Mouse (Mus musculus): Measurements from ENCODE around the gene Fcer1g.

The Fcer1g gene

DNA sequence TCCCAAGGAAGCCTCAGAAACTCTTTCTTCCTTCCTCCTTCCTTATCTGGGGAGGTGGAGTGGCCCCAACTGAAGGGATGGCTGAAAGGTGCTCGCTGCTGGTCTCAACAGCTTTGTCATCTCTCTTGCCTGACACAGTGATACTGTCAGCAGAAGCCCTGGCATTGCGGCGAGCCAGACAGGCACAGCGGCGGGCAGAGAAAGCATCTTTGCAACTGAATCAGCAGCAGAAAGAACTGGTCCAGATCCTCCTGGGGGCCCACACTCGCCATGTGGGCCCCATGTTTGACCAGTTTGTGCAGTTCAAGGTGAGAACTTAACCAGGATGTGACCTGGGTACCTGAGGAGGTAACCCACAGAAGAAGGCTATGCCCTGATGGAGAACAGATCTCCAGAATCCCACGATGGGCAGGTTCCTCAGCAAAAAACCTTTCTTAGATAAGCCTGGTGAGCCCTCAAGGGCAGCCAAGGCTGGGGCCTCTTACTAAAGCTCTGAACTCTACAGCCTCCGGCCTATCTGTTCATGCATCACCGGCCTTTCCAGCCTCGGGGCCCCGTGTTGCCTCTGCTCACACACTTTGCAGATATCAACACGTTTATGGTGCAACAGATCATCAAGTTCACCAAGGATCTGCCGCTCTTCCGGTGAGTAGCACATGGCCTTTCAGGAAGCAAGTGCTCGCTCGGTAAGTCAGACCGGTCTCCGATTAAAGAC is 17.8 kb downstream of the Fcer1g start:
- no peak for DNase-seq (ENCODE audit: low spot score)

DNA sequence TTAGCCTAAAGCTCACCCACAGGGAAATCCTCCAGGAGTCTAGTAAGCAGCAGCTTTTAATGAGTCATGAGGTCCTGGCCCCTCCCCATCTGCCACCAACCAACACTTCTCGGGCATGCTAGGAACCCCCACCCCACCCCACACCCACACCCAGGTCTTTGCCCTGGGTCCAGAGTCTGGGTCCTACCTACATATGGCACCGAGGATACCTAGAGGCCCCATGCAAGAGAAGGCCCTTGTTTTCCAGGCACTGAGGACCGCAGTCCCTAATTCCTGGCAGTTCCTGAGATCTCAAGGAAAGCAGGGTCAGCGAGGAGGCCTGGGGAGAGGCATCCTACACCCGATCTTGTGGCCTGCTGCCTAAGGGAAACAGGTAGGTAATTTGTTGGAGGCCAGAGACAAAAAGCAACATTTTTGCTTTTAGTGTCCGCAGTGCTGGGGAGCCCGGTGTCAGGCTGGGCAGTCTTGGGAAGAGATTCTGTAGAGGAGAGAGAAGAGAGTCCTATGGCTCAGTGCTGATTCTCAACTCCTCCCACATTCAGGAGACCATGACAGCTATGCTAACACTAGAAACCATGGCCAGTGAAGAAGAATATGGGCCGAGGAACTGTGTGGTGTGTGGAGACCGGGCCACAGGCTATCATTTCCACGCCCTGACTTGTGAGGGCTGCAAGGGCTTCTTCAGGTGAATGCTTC is 20.2 kb downstream of the Fcer1g start, which contains the start of gene Nr1i3:
TSS of gene Nr1i3 (plus strand) at position 170 of the 696 bp plus-strand sequence.
- DNase-seq (ENCODE audit: low spot score) = no peak

DNA sequence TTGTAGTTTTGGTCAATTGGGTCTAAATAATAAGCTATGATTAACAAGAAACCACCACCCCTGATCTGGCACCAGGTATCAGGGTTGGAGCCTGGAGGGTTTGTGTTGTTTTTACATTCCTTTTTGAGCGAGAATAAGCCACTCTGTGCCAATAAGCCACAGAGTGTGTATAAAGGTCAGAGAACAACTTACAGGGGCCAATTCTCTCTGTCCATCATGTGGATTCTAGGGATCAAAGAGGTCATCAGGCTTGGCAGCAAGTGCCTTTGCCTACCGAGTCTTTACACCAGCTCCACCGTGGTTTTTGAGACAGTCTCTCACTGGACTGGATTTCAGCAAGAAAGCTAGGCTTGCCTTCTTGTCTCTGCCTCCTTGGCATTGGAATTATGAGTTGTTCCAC is 21.3 kb downstream of the Fcer1g start:
- no peak for DNase-seq (ENCODE audit: low spot score)

DNA sequence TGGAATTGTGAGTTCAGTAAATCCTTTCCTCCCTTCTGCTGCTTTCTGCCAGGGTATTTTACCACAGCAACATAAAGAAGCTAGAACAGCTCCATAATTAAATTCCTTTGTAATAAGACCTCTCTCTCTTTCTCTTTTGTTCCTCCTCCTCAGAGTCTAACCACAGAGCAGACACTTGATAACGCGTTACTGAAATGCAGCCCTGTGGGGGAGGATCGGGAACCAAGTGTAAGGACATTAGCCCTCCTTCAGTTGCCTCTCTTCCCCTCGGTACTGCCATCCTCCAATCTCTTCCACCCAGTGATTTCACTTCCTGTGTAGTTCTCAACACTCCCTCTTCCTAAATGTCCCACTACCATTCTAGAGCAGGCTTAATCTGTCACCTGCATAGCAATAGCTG is 24.8 kb downstream of the Fcer1g start:
- DNase-seq (ENCODE audit: low spot score) = no peak

DNA sequence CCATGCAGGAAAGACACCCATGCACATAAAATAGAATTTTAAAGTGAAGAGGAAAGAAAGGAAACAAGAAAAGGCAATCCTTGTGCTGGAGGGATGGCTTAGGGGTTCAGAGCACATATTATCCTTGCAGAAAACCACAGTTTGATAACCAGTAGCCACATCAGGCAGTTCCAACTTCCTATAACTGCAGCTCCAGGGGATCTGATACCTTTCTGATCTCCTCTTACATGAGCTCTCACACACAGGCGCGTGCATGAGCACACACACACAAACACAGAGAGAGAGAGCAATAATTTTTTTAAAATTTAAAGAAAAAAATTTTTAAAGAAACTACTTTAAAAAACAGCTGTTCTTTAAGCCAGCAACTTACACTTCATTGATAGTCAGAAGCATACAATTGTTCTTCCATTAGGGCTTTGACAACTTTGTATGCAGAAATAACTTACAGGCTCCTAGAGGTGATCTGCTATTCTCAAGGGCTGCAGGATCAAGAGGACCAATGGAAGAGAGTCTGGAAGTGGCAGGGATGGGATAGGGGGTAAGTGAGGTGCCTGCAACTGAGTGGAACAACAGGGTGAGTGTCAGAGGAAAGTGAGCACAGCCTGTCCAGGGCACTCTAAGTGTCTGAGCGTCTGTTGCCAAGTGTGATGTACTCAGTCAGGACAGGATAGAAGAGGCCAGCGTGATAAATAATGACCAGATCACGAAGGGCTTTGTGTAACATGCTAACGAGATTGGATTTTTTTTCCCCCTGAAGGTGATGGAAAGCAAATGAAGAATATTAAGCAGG is 28.3 kb downstream of the Fcer1g start:
- no peak for DNase-seq (ENCODE audit: low spot score)

DNA sequence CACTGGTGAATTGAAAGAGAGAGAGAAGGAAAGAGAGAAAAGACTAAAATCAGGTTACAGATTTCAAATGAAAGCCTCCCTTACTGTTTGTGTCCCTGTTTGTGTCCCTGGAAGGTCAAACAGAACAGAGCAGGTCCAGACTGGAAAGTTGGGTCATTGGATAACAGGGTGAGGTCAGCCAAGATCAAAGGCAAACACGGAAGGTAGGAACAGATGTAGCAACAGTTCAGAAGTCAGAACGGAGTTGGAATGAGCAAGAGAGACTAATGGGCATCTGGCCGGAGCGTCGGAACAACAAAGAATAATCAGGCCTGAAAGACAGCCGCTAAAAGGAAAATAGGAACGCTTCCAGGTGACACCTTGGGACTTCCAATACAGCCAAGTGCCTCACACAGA is 29.9 kb downstream of the Fcer1g start:
- DNase-seq (ENCODE audit: low spot score) = no peak

DNA sequence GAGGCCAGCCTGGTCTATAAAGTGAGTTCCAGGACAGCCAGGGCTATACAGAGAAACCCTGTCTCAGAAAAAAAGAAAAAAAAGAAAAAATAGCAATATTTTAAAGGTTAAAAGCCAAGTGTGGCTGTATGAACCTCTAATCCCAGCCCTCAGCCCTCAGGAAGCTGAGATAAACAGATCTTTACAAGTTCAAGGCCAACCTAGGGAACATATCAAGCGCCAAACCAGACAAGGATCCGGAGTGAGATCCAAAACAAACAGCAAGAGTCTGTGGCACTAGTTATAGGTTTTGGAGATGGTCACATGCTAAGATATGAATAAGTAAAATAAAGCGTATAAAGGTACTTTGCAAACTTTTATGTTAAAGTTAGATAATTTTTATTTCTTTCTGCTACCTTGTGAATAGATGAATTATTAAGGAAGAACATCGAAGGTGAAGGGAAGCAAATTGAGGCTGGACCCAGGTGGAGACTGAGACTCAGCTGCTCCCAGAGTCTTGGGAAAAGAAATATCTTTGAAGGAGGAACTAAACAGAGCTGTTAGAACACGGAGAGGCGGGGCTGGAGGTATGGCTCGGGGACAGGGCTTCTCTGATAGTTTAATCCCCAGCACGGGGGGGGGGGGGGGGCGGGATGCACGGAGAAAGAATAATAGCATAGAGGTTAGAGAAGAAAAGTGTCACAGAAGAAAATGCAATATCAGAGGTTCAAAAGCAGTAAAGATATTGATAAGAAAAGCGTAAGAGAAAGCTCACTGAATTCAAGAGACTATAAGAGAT is 30.5 kb downstream of the Fcer1g start:
- no peak for DNase-seq (ENCODE audit: low spot score)

DNA sequence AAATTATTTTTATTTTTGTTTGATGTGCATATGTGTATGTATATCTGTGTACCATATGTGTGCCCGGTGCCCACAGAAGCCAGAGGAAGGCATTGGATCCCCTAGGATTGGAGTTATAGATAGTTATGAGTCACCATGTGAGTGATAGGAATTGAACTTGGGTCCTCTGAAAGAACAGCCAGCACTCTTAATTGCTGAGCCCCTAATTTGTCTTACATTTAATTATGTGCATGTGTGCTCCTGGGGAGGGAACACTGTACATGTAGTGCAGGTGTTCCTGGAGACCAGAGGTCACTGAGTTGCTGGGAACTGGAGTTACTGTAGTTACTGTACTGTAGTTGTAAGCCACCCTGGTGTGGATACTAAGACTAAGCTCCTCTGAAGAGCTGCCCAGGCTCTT is 33.4 kb downstream of the Fcer1g start:
- DNase-seq (ENCODE audit: low spot score) = no peak

DNA sequence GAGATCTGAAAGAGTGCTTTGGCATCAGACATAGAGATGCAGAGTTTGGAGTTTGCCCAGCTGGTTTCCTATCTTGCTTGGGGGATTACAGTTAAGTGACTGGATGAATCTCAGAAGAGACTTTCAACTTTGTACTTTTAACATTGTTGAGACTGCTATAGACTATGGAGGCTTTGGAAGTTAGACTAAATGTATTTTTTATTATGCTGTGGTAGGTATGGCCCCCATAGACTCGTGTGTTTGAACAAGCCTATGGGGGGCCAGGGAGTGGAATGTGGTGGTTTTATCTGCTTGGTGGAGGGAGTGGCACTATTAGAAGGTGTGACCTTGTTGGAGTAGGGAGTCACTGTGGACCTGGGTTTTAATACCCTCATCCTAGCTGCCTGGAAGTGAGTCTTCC is 34.6 kb downstream of the Fcer1g start:
- no peak for DNase-seq (ENCODE audit: low spot score)

DNA sequence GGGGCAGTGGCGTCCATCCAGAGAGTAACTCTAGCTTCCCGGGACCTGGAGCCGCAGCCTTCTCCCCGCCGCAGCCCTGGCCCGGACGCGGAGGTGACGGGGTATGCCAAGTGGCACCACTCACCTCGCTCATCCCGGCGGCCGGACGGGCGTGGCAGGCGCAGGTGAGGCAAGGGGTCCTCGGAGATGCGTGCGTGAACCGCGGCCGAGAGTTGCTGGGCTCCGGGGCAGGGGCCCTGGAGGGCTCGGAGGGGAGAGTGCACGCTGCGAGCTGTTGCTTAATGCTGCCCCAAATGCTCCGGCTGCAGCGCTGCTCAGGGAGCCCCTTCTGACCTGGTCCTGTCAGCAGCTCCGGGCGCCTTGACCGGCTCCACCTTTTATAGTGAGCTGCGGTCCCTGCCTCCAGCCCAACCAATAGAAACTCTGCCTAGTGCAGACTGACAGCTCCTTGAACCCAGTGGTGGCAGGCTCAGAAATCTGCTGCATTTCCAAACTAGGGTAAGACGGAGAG is 38.2 kb downstream of the Fcer1g start, which contains the start of gene Pcp4l1:
TSS of gene Pcp4l1 (minus strand) at position 382 of the 511 bp plus-strand sequence.
- no peak for DNase-seq (ENCODE audit: low spot score)

DNA sequence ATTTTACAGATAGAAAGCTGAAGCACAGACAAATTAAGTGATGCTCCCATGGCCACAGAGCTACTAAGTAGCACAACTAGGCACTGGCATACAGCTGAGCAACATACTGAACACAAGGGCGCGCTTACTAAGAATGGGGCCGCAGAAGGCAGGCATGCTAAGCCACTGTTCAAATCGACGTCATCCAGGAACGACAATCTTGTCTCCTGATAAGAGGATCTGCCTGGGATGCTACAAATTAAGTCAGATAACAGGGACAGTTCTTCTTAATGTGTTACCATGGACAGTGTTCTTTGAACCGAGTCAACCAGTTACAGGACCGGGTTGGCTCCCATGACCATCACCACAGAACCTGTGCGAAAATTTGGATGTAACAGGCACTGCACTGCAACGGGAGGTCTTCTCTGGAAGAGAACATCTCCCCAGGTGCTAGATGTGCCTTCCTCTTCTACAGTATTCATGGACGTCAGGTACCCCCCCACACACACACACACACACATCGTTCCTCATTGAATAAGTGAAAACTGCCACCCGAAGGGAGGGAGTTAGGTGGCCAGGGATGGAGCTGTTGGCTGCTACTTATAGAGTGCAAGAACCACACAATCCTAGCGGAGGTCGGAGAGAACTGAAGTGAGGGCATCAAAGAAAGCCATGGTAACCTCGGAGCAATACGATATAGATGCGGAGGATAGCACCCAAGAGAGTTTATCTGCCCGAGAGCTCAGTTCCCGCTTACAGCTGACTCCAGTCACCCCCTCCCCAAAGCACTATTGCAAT is 38.9 kb downstream of the Fcer1g start:
- DNase-seq (ENCODE audit: low spot score) = no peak

DNA sequence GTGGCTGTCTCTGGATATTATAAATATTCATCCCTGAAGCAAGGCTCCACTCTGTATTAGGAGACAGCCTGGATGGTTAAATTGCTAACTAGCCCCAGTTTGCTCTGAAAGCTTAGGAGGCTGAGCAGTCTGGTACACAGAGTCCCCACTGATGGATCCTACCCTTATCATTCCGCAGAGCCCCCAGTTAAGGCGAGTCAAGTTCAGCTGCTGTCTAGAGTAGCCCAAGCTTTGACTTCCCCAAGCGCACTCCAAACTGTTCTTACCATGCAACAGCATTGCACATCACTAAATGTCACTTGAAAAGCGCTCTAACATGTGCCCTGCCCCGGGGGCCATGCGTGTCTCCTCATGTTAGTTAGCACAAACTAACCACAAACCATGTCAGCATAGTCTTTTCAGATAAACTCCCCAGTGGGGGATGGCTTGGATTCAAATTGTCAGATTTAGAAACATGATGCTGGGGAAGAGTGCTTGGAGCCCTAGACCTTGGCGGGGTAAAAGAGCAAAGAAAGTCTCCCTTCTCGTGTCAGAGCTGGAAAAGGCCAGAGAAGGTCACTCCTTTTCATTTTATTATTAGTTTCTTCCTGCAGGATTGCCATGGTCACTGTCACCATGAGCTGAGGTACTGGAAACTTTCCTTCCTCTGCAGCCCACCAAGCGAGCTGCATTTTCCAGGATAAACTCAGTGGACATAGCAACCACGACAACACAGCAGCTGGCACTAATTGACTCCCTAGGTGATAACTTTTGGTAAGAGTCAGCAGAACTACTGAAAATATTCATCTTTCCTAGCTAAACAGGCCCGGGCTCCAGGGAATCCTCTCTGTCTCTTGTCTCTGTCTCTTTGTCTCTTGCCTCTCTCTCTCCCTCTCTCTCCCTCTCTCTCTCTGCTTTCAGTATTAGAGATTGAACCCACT is 40.0 kb downstream of the Fcer1g start:
- no peak for DNase-seq (ENCODE audit: low spot score)

DNA sequence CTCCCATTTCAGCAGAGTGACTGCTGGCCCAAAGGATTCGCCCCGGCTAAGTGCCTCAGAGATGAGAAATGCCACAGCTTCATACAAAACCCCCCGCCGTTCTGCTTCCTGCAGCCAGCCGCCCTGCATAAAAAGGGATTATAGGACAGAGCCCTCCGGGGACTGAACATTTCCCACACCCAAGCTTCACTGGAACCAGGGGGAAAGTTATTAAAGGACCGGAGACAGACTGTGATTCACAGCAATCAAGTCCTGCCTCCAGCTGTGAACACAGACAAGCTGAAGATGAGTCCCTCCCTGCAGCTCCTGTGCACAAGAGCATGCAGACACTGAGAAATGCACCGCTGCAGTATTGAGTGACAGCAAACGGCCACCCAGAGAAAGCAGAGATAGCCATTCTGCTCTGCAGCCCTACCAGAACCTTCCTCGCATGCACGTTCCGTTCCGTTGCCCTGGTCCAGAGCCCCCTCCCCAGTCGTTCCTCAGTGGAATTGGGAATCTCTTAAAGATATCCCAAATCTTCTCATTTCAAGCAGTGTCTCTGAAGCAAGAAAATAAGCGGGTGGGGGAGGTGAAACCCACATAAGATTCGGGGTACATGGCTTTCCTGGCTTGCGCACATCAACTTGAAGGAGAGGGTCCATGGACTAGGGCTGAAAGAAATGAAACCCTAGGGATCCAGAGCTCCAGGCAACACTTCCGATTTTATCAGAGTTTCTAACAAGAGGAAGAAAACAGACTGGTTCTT is 40.9 kb downstream of the Fcer1g start:
- no peak for DNase-seq (ENCODE audit: low spot score)

DNA sequence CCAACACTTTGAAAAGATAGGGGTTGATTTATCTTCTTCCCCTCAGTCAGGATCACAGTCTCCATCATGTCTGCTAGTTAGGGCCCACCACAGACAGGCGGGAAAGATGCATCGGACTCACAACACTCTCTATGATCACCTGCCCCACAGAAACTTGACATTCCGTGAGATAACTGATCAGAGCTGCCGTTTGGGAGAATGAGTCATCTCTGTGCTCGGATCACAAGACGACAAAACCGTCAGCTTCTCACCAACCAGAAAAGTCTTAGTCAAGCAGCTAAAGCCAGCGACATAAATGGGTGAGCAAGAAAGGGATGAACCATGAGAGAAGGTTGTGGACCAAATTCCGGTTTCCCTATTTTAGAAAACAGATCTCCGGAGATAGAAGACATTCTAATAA is 41.9 kb downstream of the Fcer1g start:
- no peak for DNase-seq (ENCODE audit: low spot score)

DNA sequence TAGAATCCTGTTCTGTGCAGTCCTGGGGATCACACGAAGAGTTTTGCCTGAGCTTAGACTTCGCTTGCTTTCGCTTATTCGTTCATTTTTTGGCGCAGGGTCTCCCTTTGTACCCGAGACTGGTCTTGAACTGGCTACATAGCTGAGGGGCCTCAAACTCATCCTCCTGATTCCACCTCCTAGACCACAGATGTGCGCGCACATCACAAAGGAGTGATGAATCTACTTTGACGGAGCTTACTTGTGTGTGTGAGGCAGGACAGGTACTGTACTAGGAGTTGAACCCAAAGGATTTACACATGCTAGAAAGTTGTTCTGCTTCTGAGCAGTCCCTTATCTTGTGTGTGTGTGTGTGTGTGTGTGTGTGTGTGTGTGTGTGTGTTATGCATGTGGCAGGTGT is 43.3 kb downstream of the Fcer1g start:
- DNase-seq (ENCODE audit: low spot score) = no peak

DNA sequence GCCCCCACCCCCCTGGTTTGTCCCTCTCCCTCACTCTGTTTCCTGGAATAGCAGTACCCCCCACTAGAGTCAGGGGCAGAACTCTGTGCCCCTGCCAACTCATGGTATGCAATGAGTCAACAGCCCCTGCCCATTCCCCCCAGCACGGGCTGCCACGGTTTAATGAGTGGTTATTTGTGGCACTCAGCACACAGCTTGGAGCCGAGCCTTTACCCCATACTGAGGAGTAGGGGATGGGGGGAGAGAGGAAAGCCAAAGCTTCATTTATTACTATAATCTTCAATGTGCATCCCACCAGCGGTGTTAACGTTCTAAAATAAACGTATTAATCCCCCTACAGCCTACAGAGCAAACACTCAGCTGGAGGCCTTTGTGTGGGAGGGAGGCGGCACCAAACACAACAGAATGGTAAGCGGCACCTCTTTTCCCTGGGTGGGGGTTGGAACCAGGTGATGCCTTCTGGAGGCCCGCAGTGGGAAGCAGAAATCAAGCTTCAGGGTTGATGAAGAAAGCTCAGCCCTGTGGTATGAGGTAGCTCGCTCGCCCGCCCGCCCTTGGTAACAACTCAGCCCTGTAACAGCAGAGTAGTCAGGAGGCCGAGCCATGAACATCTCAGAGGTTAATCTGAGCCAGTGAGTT is 44.6 kb downstream of the Fcer1g start:
- no peak for DNase-seq (ENCODE audit: low spot score)

DNA sequence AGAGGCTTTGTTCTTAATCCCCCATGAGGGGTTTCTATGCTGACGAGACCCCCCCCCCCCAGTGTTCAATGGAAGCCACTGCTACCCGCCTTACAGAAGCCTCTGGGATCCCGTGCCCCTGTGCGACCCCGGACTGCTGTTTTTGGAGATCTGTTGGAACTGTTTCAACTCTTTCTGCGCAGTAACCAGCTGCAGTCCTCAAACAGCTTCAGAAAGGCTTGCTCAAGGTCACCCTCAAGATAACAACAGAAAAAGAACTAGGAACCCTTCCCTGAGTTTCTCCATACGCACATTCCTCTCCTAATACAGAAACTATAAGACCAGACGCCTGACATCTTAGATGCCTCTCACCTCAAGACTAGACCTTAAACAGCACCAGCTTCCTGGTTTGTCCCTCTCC is 45.1 kb downstream of the Fcer1g start:
- DNase-seq (ENCODE audit: low spot score) = no peak

DNA sequence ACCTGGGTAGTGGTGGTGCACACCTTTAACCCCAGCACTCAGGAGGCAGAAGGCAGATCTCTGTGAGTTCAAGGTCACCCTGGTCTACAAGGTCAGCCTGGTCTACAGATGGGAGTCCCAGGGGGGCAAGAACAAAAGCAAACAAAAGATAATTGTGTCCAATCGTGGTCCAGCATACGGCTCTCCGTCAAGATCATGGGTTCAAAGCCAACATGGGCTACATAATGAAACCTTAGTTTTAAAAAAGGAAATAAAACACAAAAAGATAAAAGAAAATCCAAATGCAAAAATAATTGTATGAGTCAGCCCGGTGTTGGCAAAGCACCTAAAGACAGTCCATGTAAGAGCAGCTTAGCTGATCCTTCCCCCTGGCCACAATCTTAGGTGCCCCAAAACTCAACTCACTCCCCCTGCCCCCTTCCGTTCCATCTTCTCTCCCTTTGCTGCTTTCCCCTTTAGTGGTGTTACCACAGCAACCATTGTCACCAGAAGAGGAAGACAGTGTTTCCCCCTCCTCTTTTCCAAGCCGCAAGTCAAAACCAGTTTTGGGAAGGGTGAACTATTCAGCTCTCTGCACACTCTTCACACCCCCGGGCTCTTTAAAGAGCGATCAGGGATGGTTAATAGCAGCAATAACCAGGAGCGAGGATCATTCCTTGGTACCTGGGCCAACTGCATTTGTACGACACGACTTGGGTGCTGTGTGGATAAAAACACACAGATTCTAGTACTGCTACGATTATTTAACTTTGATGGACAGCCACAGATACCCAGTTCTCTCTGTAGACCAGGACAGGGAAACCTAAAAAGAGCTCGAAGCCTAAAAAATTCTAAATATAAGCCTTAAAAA is 46.1 kb downstream of the Fcer1g start:
- no peak for DNase-seq (ENCODE audit: low spot score)
